Mouse (Mus musculus) midbrain, embryonic 16.5 days (tissue): ENCODE data around the gene Cacnb3. TPM values are rescaled to one million over a fixed set of nuclear protein-coding genes. Genes with fewer than 3 reads are reported as not detected.

Experiments used
- ATAC-seq: fragments of 200-750 bp; cut with Nextera tagmentation; 2 replicates; pipeline ENCODE4 v1.8.0; 2017; ENCODE audit warnings: moderate TSS enrichment
- H3K27ac ChIP-seq: fragments of 300-500 bp; sonication (generic); 2 replicates; pipeline ENCODE4 v1.5.1; 2014; ENCODE audit warnings: mild to moderate bottlenecking, low read length, mixed read lengths
- H3K27me3 ChIP-seq: fragments of 300-500 bp; sonication (generic); 2 replicates; pipeline ENCODE4 v1.6.1; 2014; ENCODE audit warnings: low read depth, low read length, mixed read lengths; ENCODE audit not compliant: control insufficient read depth, insufficient read depth
- H3K36me3 ChIP-seq: fragments of 300-500 bp; sonication (generic); 2 replicates; pipeline ENCODE4 v1.6.1; 2014; ENCODE audit warnings: mild to moderate bottlenecking, low read length, moderate library complexity, mixed read lengths; ENCODE audit not compliant: control insufficient read depth, insufficient read depth
- H3K4me1 ChIP-seq: fragments of 300-500 bp; sonication (generic); 2 replicates; pipeline ENCODE4 v1.6.1; 2014; ENCODE audit warnings: mild to moderate bottlenecking, low read length, mixed read lengths; ENCODE audit not compliant: control insufficient read depth, insufficient read depth
- H3K4me2 ChIP-seq: fragments of 300-500 bp; sonication (generic); 2 replicates; pipeline ENCODE4 v1.6.1; 2014; ENCODE audit warnings: mild to moderate bottlenecking, low read length, mixed read lengths
- H3K4me3 ChIP-seq: fragments of 300-500 bp; sonication (generic); 2 replicates; pipeline ENCODE4 v1.5.1; 2014; ENCODE audit warnings: low read depth, mild to moderate bottlenecking, low read length, moderate library complexity, mixed read lengths
- H3K9ac ChIP-seq: fragments of 300-500 bp; sonication (generic); 2 replicates; pipeline ENCODE4 v1.6.1; 2014; ENCODE audit warnings: low read depth, low read length, mixed read lengths
- H3K9me3 ChIP-seq: fragments of 300-500 bp; sonication (generic); replicated peaks from 2 replicates; pipeline ENCODE4 v1.6.1; 2014; ENCODE audit warnings: mild to moderate bottlenecking, low read length, mixed read lengths; ENCODE audit not compliant: control insufficient read depth, poor library complexity, severe bottlenecking
- WGBS: fragments of 180-500 bp; shearing (Covaris S2); extraction: QIAGEN DNeasy Blood & Tissue Kit; methylation state at CpG from one replicate; pipeline ENCODE4 v1.1.7; 2014; 5-methylcytosine and 5-hydroxymethylcytosine counted together
- polyA plus RNA-seq: library from polyadenylated mRNA; unstranded; fragments of >200 nt; fragmentation: Nextera tagmentation; extraction: Ambion mirVana; gene quantifications from 2 replicates; pipeline ENCODE4 v1.2.1, GENCODE M21; 2015

The Cacnb3 gene
- polyA plus RNA-seq, 1 experiment from 2014 or later = 198 TPM

- no peaks in the 10 kb centered on the region for H3K27me3 ChIP-seq
- no peaks in the 10 kb centered on the region for H3K36me3 ChIP-seq
- H3K27ac ChIP-seq = no peak overlapping the region
- H3K4me1 ChIP-seq = peaks cover 3% of the 10 kb centered on the region
- 75% methylated on average over 3 of the region's 3 CpGs for WGBS
- H3K4me3 ChIP-seq = no peak overlapping the region
- ATAC-seq = no peak
- no peak overlapping the region for H3K9ac ChIP-seq
- H3K4me2 ChIP-seq = no peak overlapping the region
- no peaks in the 10 kb centered on the region for H3K9me3 ChIP-seq
Measured at GRCm38 (mm10) chr15:98685926-98686325, 55.3 kb downstream of the Cacnb3 start.

GRCm38 (mm10) chr15:98689682-98690081 is 59.0 kb downstream of the Cacnb3 start:
- 80% methylated on average over 2 of the region's 2 CpGs for WGBS
- Histone ChIP-seq H3K27me3 (no peaks in the 10 kb centered on the region), H3K4me1 (peaks cover 18% of the 10 kb centered on the region), H3K27ac (no peak overlapping the region), H3K36me3 (no peaks in the 10 kb centered on the region), H3K9ac (no peak overlapping the region), H3K4me3 (no peak overlapping the region), H3K4me2 (no peak overlapping the region), H3K9me3 (no peaks in the 10 kb centered on the region)
- ATAC-seq = no peak

GRCm38 (mm10) chr15:98691486-98692147 is 61.0 kb downstream of the Cacnb3 start:
- H3K27me3 ChIP-seq = no peaks in the 10 kb centered on the region
- no peak overlapping the region for H3K9ac ChIP-seq
- peaks cover 18% of the 10 kb centered on the region for H3K4me1 ChIP-seq
- H3K36me3 ChIP-seq = no peaks in the 10 kb centered on the region
- WGBS = 8% methylated on average over 7 of the region's 7 CpGs
- ATAC-seq = peak; percentile 39; the same call in 1 of the 2 replicates
- peak overlapping the region; percentile 4 for H3K4me2 ChIP-seq
- H3K27ac ChIP-seq = peak overlapping the region; percentile 53; the same call in 1 of the 2 replicates
- no peak overlapping the region for H3K4me3 ChIP-seq
- no peaks in the 10 kb centered on the region for H3K9me3 ChIP-seq

GRCm38 (mm10) chr15:98692171-98692715 is 61.6 kb downstream of the Cacnb3 start:
- H3K4me3 ChIP-seq = no peak overlapping the region
- WGBS = 57% methylated on average over 11 of the region's 11 CpGs
- peaks cover 18% of the 10 kb centered on the region for H3K4me1 ChIP-seq
- H3K4me2 ChIP-seq = no peak overlapping the region
- 0 out of 2 replicates have a peak overlapping the region, but pooled peaks have one; percentile 53 for H3K27ac ChIP-seq
- no peaks in the 10 kb centered on the region for H3K36me3 ChIP-seq
- no peaks in the 10 kb centered on the region for H3K9me3 ChIP-seq
- no peak overlapping the region for H3K9ac ChIP-seq
- ATAC-seq = no peak
- no peaks in the 10 kb centered on the region for H3K27me3 ChIP-seq

Other genes starting within 250 kb of the Cacnb3 start
- not detected in 2 replicates for gene Olfr283, start 249.9 kb upstream of the Cacnb3 start, polyA plus RNA-seq
- not detected in 2 replicates for gene Olfr282, start 199.6 kb upstream of the Cacnb3 start, polyA plus RNA-seq
- not detected in 2 replicates for gene Olfr281, start 178.3 kb upstream of the Cacnb3 start, polyA plus RNA-seq
- gene OR5BS1P, start 160.9 kb upstream of the Cacnb3 start, polyA plus RNA-seq = not detected in 2 replicates
- gene Lalba, start 148.1 kb upstream of the Cacnb3 start, polyA plus RNA-seq = not detected in 2 replicates
- not detected in 2 replicates for gene Olfr279, start 138.4 kb upstream of the Cacnb3 start, polyA plus RNA-seq
- 106 and 113 TPM in 2 replicates for gene Kansl2, start 96.6 kb upstream of the Cacnb3 start, polyA plus RNA-seq
- 65.3 and 73.1 TPM in 2 replicates for gene Ccnt1, start 59.9 kb upstream of the Cacnb3 start, polyA plus RNA-seq
- not detected in 2 replicates for gene 4930415O20Rik, start 59.8 kb upstream of the Cacnb3 start, polyA plus RNA-seq
- 9.9 and 10.2 TPM in 2 replicates for gene Adcy6, start 20.8 kb upstream of the Cacnb3 start, polyA plus RNA-seq
- gene Ddx23, start 32.1 kb downstream of the Cacnb3 start, polyA plus RNA-seq = 17.8 and 18.9 TPM in 2 replicates
- gene Rnd1, start 46.6 kb downstream of the Cacnb3 start, polyA plus RNA-seq = 15.5 and 19.8 TPM in 2 replicates
- gene Ccdc65, start 77.4 kb downstream of the Cacnb3 start, polyA plus RNA-seq = 9.3 and 12.0 TPM in 2 replicates
- gene Fkbp11, start 97.4 kb downstream of the Cacnb3 start, polyA plus RNA-seq = 2.3 and 4.0 TPM in 2 replicates
- gene Arf3, start 132.4 kb downstream of the Cacnb3 start, polyA plus RNA-seq = 96.4 and 102 TPM in 2 replicates
- not detected in 2 replicates for gene Wnt10b, start 147.3 kb downstream of the Cacnb3 start, polyA plus RNA-seq
- 1.2 and 1.3 TPM in 2 replicates for gene Wnt1, start 159.0 kb downstream of the Cacnb3 start, polyA plus RNA-seq
- 0.35 and 0.42 TPM in 2 replicates for gene Ddn, start 178.7 kb downstream of the Cacnb3 start, polyA plus RNA-seq
- gene Prkag1, start 200.7 kb downstream of the Cacnb3 start, polyA plus RNA-seq = 72.9 and 73.1 TPM in 2 replicates
- 10.1 and 11.8 TPM in 2 replicates for gene Kmt2d, start 240.4 kb downstream of the Cacnb3 start, polyA plus RNA-seq